Mouse (Mus musculus): Measurements from ENCODE around the gene Pfkfb2. TPM values are rescaled to one million over a fixed set of nuclear protein-coding genes. Genes with fewer than 3 reads are reported as not detected.

Pfkfb2 gene
- polyA plus RNA-seq, 1 experiment from 2014 or later = 20.2 TPM

- no peaks in the 10 kb centered on the region for H3K27me3 ChIP-seq
- H3K9me3 ChIP-seq = no peaks in the 10 kb centered on the region
- H3K4me3 ChIP-seq = no peak overlapping the region
- H3K4me1 ChIP-seq (replicated peaks) = no peaks in the 10 kb centered on the region
- no peak overlapping the region for H3K4me2 ChIP-seq
- no peak overlapping the region for H3K9ac ChIP-seq
- no peaks in the 10 kb centered on the region for H3K36me3 ChIP-seq
- H3K27ac ChIP-seq (replicated peaks) = no peak overlapping the region
- no peak for ATAC-seq (ENCODE audit: low FRiP score, low read depth)
- 90% methylated on average over 3 of the region's 3 CpGs for WGBS
Measured at GRCm38 (mm10) chr1:130746819-130747218, 17.8 kb upstream of the Pfkfb2 start.

- Histone ChIP-seq H3K27me3 (no peaks in the 10 kb centered on the region), H3K9me3 (no peaks in the 10 kb centered on the region), H3K9ac (no peak overlapping the region), H3K27ac (replicated peaks) (no peak overlapping the region), H3K36me3 (no peaks in the 10 kb centered on the region), H3K4me3 (no peak overlapping the region), H3K4me1 (replicated peaks) (no peaks in the 10 kb centered on the region), H3K4me2 (no peak overlapping the region)
- ATAC-seq (ENCODE audit: low FRiP score, low read depth) = no peak
- WGBS = 96% methylated on average over 3 of the region's 3 CpGs
Measured at GRCm38 (mm10) chr1:130745591-130745990, 16.5 kb upstream of the Pfkfb2 start.

GRCm38 (mm10) chr1:130744961-130745360, 15.9 kb upstream of the Pfkfb2 start:
- Histone ChIP-seq H3K4me2 (no peak overlapping the region), H3K36me3 (no peaks in the 10 kb centered on the region), H3K9ac (no peak overlapping the region), H3K27me3 (no peaks in the 10 kb centered on the region), H3K9me3 (no peaks in the 10 kb centered on the region), H3K27ac (replicated peaks) (no peak overlapping the region), H3K4me3 (no peak overlapping the region), H3K4me1 (replicated peaks) (no peaks in the 10 kb centered on the region)
- ATAC-seq (ENCODE audit: low FRiP score, low read depth) = no peak
- 91% methylated on average over 5 of the region's 5 CpGs for WGBS

GRCm38 (mm10) chr1:130744217-130744616, 15.2 kb upstream of the Pfkfb2 start:
- Histone ChIP-seq H3K36me3 (no peaks in the 10 kb centered on the region), H3K4me3 (no peak overlapping the region), H3K4me1 (replicated peaks) (no peaks in the 10 kb centered on the region), H3K27ac (replicated peaks) (no peak overlapping the region), H3K4me2 (no peak overlapping the region), H3K9me3 (no peaks in the 10 kb centered on the region), H3K9ac (no peak overlapping the region), H3K27me3 (no peaks in the 10 kb centered on the region)
- 83% methylated on average over 2 of the region's 2 CpGs for WGBS
- no peak for ATAC-seq (ENCODE audit: low FRiP score, low read depth)

GRCm38 (mm10) chr1:130743775-130744174, 14.7 kb upstream of the Pfkfb2 start:
- Histone ChIP-seq H3K4me1 (replicated peaks) (no peaks in the 10 kb centered on the region), H3K4me3 (no peak overlapping the region), H3K4me2 (no peak overlapping the region), H3K27me3 (no peaks in the 10 kb centered on the region), H3K9me3 (no peaks in the 10 kb centered on the region), H3K36me3 (no peaks in the 10 kb centered on the region), H3K27ac (replicated peaks) (no peak overlapping the region), H3K9ac (no peak overlapping the region)
- 91% methylated on average over 1 of the region's 1 CpGs for WGBS
- ATAC-seq (ENCODE audit: low FRiP score, low read depth) = no peak

- H3K36me3 ChIP-seq = no peaks in the 10 kb centered on the region
- H3K27me3 ChIP-seq = no peaks in the 10 kb centered on the region
- no peak overlapping the region for H3K4me2 ChIP-seq
- H3K4me1 ChIP-seq (replicated peaks) = no peaks in the 10 kb centered on the region
- no peak overlapping the region for H3K9ac ChIP-seq
- no peaks in the 10 kb centered on the region for H3K9me3 ChIP-seq
- ATAC-seq (ENCODE audit: low FRiP score, low read depth) = no peak
- WGBS = 86% methylated on average over 7 of the region's 7 CpGs
- no peak overlapping the region for H3K27ac ChIP-seq (replicated peaks)
- no peak overlapping the region for H3K4me3 ChIP-seq
Measured at GRCm38 (mm10) chr1:130742201-130742600, 13.1 kb upstream of the Pfkfb2 start.

GRCm38 (mm10) chr1:130740781-130741720, 12.0 kb upstream of the Pfkfb2 start:
- H3K9ac ChIP-seq = no peak overlapping the region
- H3K27ac ChIP-seq (replicated peaks) = no peak overlapping the region
- WGBS = 53% methylated on average over 15 of the region's 15 CpGs
- no peaks in the 10 kb centered on the region for H3K36me3 ChIP-seq
- H3K27me3 ChIP-seq = no peaks in the 10 kb centered on the region
- H3K4me2 ChIP-seq = no peak overlapping the region
- no peaks in the 10 kb centered on the region for H3K9me3 ChIP-seq
- 0 out of 2 replicates have a peak, but pooled peaks have one; percentile 19 for ATAC-seq (ENCODE audit: low FRiP score, low read depth)
- no peak overlapping the region for H3K4me3 ChIP-seq
- H3K4me1 ChIP-seq (replicated peaks) = no peaks in the 10 kb centered on the region

GRCm38 (mm10) chr1:130740227-130740648, 11.2 kb upstream of the Pfkfb2 start:
- 73% methylated on average over 4 of the region's 4 CpGs for WGBS
- ATAC-seq (ENCODE audit: low FRiP score, low read depth) = no peak
- H3K4me2 ChIP-seq = no peak overlapping the region

GRCm38 (mm10) chr1:130739636-130740035, 10.6 kb upstream of the Pfkfb2 start:
- H3K36me3 ChIP-seq = no peaks in the 10 kb centered on the region
- H3K4me3 ChIP-seq = no peak overlapping the region
- H3K4me2 ChIP-seq = no peak overlapping the region
- no peaks in the 10 kb centered on the region for H3K9me3 ChIP-seq
- ATAC-seq (ENCODE audit: low FRiP score, low read depth) = no peak
- no peak overlapping the region for H3K27ac ChIP-seq (replicated peaks)
- H3K9ac ChIP-seq = no peak overlapping the region
- H3K4me1 ChIP-seq (replicated peaks) = no peaks in the 10 kb centered on the region
- H3K27me3 ChIP-seq = no peaks in the 10 kb centered on the region
- WGBS = 85% methylated on average over 3 of the region's 3 CpGs

More at GRCm38 (mm10) chr1:130740227-130740648, 11.2 kb upstream of the Pfkfb2 start:
- no peak overlapping the region for H3K9ac ChIP-seq
- H3K27ac ChIP-seq (replicated peaks) = no peak overlapping the region
- no peaks in the 10 kb centered on the region for H3K36me3 ChIP-seq
- no peak overlapping the region for H3K4me3 ChIP-seq
- no peaks in the 10 kb centered on the region for H3K9me3 ChIP-seq
- H3K27me3 ChIP-seq = no peaks in the 10 kb centered on the region
- no peaks in the 10 kb centered on the region for H3K4me1 ChIP-seq (replicated peaks)

GRCm38 (mm10) chr1:130738551-130739106, 9.6 kb upstream of the Pfkfb2 start:
- H3K9ac ChIP-seq = no peak overlapping the region
- no peaks in the 10 kb centered on the region for H3K4me1 ChIP-seq (replicated peaks)
- H3K4me3 ChIP-seq = no peak overlapping the region
- no peaks in the 10 kb centered on the region for H3K36me3 ChIP-seq
- ATAC-seq (ENCODE audit: low FRiP score, low read depth) = no peak
- WGBS = 82% methylated on average over 3 of the region's 3 CpGs
- no peak overlapping the region for H3K4me2 ChIP-seq
- H3K9me3 ChIP-seq = no peaks in the 10 kb centered on the region
- H3K27ac ChIP-seq (replicated peaks) = no peak overlapping the region
- no peaks in the 10 kb centered on the region for H3K27me3 ChIP-seq

GRCm38 (mm10) chr1:130737916-130738315, 8.9 kb upstream of the Pfkfb2 start:
- WGBS = 94% methylated on average over 7 of the region's 7 CpGs
- no peak overlapping the region for H3K9ac ChIP-seq
- H3K27ac ChIP-seq (replicated peaks) = no peak overlapping the region
- no peak overlapping the region for H3K4me3 ChIP-seq
- no peaks in the 10 kb centered on the region for H3K9me3 ChIP-seq
- ATAC-seq (ENCODE audit: low FRiP score, low read depth) = no peak
- no peak overlapping the region for H3K4me2 ChIP-seq
- H3K4me1 ChIP-seq (replicated peaks) = no peaks in the 10 kb centered on the region
- no peaks in the 10 kb centered on the region for H3K36me3 ChIP-seq
- H3K27me3 ChIP-seq = no peaks in the 10 kb centered on the region

GRCm38 (mm10) chr1:130737411-130737881, 8.4 kb upstream of the Pfkfb2 start:
- Histone ChIP-seq H3K4me1 (replicated peaks) (no peaks in the 10 kb centered on the region), H3K9me3 (no peaks in the 10 kb centered on the region), H3K36me3 (no peaks in the 10 kb centered on the region), H3K27ac (replicated peaks) (no peak overlapping the region), H3K4me3 (no peak overlapping the region), H3K27me3 (no peaks in the 10 kb centered on the region), H3K9ac (no peak overlapping the region), H3K4me2 (no peak overlapping the region)
- ATAC-seq (ENCODE audit: low FRiP score, low read depth) = no peak
- WGBS = 31% methylated on average over 11 of the region's 11 CpGs

Data from hindbrain, embryonic 15.5 days (tissue).